Mouse (Mus musculus) frontal cortex, postnatal 25 days (tissue): ENCODE data around the gene Emx1.

Experiments
- DNase-seq, 2 experiments: peaks; one replicate each; pipeline ENCODE4 v3.0.0; 2022; ENCODE audit warnings: low spot score in 2 of 2

Gene Emx1

GRCm38 (mm10) chr6:85230762-85231161, 43.5 kb downstream of the Emx1 start:
- DNase-seq, result no peak

- no peak for DNase-seq
Measured at GRCm38 (mm10) chr6:85231469-85231868, 44.2 kb downstream of the Emx1 start.

GRCm38 (mm10) chr6:85232045-85232444, 44.8 kb downstream of the Emx1 start:
- no peak for DNase-seq

GRCm38 (mm10) chr6:85232836-85233623, 45.8 kb downstream of the Emx1 start:
- no peak for DNase-seq

DNA sequence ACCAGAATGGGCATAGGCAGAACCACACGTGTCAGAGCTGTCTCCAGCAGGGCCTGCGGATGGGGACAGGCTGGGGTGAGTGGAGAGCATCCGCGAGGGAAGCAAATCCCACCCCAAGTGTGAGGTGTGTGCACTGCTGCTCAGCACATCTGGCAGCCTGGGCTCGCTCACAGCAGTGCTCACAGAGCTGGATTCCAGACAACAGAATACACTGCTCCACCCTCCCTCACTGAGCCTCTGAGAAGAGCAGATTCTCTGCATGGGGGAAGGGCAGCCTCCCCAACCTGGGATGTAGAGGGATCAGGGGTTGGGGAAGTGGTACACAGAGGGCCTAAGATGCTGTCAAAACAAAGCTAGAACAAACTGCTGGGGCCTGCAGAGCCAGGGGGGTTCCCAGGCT, 47.6 kb downstream of the Emx1 start:
- DNase-seq, result no peak

- peak in 1 of 2 experiments; percentile 51 for DNase-seq
Measured at GRCm38 (mm10) chr6:85237001-85237400, 49.8 kb downstream of the Emx1 start.

- DNase-seq, result no peak
Measured at GRCm38 (mm10) chr6:85237595-85238337, 50.5 kb downstream of the Emx1 start.

DNA sequence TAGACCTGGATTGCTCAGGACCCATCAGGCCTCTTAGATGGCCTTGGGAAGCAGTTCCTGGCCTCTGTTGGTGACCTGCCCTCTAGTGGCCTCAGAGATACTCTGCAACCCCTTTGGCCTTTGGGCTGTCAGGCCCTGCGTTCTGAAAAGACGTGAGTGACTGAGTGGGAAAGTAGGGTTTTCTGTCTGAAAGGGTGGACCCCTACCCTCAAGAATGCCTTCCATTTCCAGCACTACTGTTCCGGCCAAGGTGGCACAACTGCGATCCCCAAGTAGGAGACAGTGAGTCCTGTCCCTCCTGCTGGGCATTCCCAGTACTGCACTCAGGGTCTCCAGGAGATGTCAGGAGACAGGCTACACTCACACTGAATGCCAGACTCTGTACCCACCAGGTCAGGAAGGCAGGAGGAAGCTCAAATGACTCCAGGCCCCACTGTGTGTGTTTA, 51.8 kb downstream of the Emx1 start:
- peak; percentile 53 to 55 for DNase-seq

- DNase-seq, result no peak
Measured at GRCm38 (mm10) chr6:85249821-85250220, 62.6 kb downstream of the Emx1 start.

DNA sequence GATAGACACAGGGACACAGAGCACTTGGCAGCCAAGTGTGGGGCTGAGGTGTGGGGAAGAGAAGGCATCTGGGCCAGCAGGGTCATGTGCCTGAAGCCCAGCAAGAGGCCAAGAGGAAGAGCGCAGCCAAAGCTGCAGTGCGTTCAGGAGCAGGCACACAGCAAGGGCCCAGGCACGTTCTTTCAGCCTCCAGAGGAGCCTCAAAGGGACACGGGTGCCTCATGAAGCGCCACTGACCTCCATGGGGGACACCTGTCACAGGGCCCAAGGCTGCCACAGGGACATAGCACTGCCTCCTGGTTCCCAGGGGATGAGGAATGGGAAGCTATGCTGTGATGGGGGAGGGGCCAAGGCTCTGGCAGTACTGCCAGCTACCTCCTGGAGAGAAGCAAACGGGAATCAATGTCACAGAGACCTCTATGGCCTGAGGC, 63.6 kb downstream of the Emx1 start:
- DNase-seq, result no peak

DNA sequence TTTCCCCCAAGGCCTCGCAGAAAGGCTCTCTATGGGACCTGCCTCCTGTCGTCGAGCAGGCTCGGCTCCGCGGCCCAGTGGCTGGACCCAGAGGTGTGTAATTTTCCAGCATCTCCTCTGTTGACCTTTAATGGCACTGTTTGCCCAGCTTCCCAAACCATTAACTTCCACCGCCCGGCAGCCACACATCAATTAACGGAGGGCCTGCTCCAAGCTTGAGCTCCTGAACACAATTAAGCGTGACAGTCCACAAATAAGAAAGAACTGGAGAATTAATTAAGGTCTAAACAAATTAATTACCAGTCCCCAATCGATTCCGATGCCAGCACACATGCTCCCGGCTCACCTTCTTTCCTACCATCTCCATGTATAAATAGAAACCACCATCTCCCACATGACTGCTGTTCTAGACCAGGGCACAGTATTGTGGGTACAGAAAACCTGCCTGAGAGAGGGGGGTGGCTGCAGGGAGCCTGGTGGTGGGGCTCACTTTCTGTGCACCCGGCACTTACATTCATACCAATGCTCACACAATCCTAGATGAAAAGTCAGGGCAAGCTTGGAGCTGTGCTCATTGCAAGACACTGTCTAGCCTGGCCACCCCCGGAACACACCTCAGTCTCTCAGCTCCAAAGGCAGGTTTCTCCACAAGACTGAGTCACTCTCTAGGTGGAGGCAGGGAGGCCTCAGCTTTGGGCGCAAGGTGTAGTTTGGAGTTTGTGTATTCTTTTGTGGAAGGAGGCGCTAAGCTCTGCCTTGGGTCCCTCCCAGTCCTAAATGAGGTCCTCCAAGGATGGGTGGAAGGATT, 65.2 kb downstream of the Emx1 start:
- no peak for DNase-seq

GRCm38 (mm10) chr6:85253275-85253674, 66.0 kb downstream of the Emx1 start:
- DNase-seq, result no peak
